Comparison of ENCODE assay signal across 13 mouse cellular contexts in genomic region chr10:112060583-112060934, GRCm38 (mm10). TPM values are rescaled to one million over a fixed set of nuclear protein-coding genes. Genes with fewer than 3 reads are reported as not detected.
"Had no signal": no experiment of that assay in that cellular context is flagged by ENCODE, and none has a peak within 500 bp of the region (broad histone marks: within the 10 kb centered on the region; RNA-seq: fewer than 3 reads in every experiment).

No protein-coding gene starts in this region.

RNA-seq across cellular contexts. Expression of gene Glipr1l1, which starts 0.6 kb away (rescaled TPM):
- polyA plus RNA-seq: intestine, postnatal 0 days; kidney, adult 2 months; kidney, embryonic 14.5 days; kidney, postnatal 0 days; large intestine, adult 2 months; limb, embryonic 10.5 days; limb, embryonic 13.5 days; liver, embryonic 12.5 days; liver, embryonic 15.5 days; lung, embryonic 15.5 days; midbrain, embryonic 10.5 days; stomach, embryonic 15.5 days; urinary bladder, adult 2 months had no signal

RNA-seq across cellular contexts. Expression of gene Glipr1l2, which starts 22.6 kb away (rescaled TPM):
- polyA plus RNA-seq: intestine, postnatal 0 days; kidney, adult 2 months; kidney, embryonic 14.5 days; kidney, postnatal 0 days; large intestine, adult 2 months; limb, embryonic 10.5 days; limb, embryonic 13.5 days; liver, embryonic 12.5 days; liver, embryonic 15.5 days; lung, embryonic 15.5 days; midbrain, embryonic 10.5 days; stomach, embryonic 15.5 days; urinary bladder, adult 2 months had no signal
